Mouse (Mus musculus) erythroblast, embryonic 14.5 days (primary cell): ENCODE data around the gene Ints7. TPM values are rescaled to one million over a fixed set of nuclear protein-coding genes. Genes with fewer than 3 reads are reported as not detected.

Source experiments
- H3K27me3 ChIP-seq: 2 replicates; pipeline ENCODE4 v1.6.1; 2012; ENCODE audit warnings: inconsistent platforms; ENCODE audit not compliant: control insufficient read depth
- H3K36me3 ChIP-seq: 2 replicates; pipeline ENCODE4 v1.6.1; 2012; ENCODE audit warnings: mild to moderate bottlenecking, inconsistent platforms; ENCODE audit not compliant: control insufficient read depth
- H3K4me1 ChIP-seq: 2 replicates; pipeline ENCODE4 v1.6.1; 2012; ENCODE audit warnings: inconsistent platforms; ENCODE audit not compliant: control insufficient read depth
- H3K4me3 ChIP-seq: replicated peaks from 2 replicates; pipeline ENCODE3; 2012; ENCODE audit warnings: moderate library complexity, mild to moderate bottlenecking, inconsistent platforms
- H3K9me3 ChIP-seq: 2 replicates; pipeline ENCODE4 v1.6.1; 2012; ENCODE audit warnings: low read length, inconsistent platforms, mixed read lengths; ENCODE audit not compliant: control insufficient read depth
- GATA1 ChIP-seq: IDR thresholded peaks from 2 replicates; pipeline ENCODE4 v1.6.1; 2012; ENCODE audit warnings: low read length, inconsistent platforms, mixed read lengths
- TAL1 ChIP-seq: IDR thresholded peaks from 3 replicates; pipeline ENCODE4 v1.6.1; 2012; ENCODE audit warnings: low read length, inconsistent platforms, mixed read lengths
- polyA plus RNA-seq: library from polyadenylated mRNA; stranded (reverse); fragments of >175 nt; gene quantifications from 2 replicates; pipeline ENCODE4 v1.2.3, GENCODE M21; 2012

The Ints7 gene
- polyA plus RNA-seq = 1.2 and 1.4 TPM in 2 replicates

DNA sequence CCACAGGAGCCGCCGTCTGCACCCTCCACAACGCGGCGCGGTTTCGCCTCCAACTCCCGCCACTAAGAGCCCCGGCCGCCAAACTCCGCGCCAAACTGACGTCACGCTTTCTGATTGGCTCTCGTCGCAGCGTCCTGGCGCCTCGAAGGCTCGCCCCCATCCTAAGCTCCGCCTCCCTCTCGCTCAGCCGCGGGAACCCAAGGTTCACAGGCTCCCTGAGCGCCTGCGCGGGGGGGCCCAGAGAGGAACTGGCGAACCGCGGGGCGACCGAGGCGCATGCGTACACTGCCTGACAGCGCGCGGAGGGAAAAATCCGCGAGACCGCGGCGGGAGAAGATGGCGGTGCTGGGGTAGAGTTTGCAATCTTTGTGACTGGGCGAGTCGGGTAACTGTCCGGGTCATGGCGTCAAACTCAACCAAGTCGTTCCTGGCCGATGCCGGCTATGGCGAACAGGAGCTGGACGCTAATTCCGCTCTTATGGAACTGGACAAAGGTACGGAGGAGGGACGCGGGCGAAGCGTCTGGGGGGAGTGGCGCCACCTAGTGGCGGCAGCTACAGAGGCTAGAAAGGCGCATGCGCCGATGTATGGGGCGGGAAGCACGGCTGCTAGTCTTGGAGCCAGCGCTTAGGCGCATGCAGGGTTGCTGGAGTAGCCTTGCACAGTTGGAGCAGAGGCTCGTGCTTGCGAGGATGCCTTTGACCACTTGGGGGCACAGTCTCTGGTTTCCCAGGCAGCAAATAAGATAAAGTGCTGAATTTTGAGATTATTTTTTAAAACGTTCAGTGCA lies at the start of gene Ints7, which contains the start of gene Dtl:
Gene Ints7, plus strand, starts transcription at position 179 of the 790 bp plus-strand sequence.
Gene Dtl, minus strand, starts transcription at position 87 of the 790 bp plus-strand sequence.
- H3K4me3 ChIP-seq = peak within 1 kb of the TSS; percentile 83

DNA sequence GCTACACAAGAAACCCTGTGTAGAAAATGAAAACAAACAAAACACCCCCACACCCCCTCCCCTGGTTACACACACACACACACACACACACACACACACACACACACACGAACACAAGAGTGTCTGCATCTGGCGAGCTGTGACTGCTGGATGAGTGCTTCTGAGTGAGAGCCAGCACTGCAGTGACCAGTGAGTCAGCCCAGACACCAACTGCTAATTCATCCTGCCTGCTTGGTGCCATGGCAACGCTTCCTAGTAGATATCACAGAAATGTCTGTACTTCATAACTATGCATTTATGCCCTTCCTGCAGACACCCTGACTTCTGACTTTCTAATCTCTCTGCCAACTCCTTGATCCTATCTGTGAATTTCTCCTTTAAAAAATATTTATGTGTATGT lies 48.3 kb upstream of the Ints7 start:
- peaks cover 2% of the 10 kb centered on the region for H3K36me3 ChIP-seq
- H3K27me3 ChIP-seq = no peaks in the 10 kb centered on the region
- TF ChIP-seq GATA1 = no peak
- no peak for TF ChIP-seq TAL1
- H3K9me3 ChIP-seq = no peaks in the 10 kb centered on the region
- no peak overlapping the region for H3K4me3 ChIP-seq
- peaks cover 2% of the 10 kb centered on the region; the same call in 1 of the 2 replicates for H3K4me1 ChIP-seq

More for the DNA sequence above, at the start of gene Ints7, which contains the start of gene Dtl:
- H3K4me1 ChIP-seq = peaks cover 54% of the 10 kb centered on the region
- H3K9me3 ChIP-seq = peaks cover 4% of the 10 kb centered on the region
- TF ChIP-seq TAL1 = no peak
- peak; percentile 54 for TF ChIP-seq GATA1
- H3K36me3 ChIP-seq = peaks cover 65% of the 10 kb centered on the region
- no peaks in the 10 kb centered on the region for H3K27me3 ChIP-seq

DNA sequence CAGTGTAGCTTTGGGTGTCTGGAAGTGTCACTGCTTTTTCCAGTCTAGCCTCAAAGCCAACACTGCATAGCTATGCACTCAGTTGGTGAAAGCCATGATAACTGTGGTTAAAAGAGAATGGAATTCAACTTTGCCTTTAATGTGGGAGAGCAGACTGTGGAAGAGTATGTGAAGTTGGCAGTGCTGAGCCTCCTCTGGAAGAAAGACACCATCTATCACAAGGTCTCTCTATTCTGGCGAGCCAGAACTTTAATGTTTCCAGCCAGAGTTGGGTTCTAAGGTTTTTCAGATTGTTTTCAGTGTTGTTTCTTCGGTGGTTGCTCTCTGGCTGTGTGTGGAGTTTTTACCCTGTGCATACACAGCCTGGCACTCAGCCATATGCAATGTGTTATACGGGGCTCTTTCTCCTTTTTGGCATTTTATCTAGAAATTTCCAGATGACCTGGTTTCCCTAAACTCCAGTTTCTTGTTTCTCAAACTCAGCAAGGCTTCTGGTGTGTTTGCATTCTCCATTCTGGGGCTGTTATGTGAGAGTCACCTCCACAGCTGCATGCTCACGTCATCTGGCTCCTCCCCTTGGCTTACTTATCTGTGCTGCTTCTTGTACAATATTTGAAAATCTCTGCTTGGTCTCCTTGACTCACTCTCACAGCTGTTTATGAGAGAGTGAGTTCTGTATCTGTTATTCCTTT lies 47.4 kb upstream of the Ints7 start:
- H3K4me1 ChIP-seq = peaks cover 2% of the 10 kb centered on the region; the same call in 1 of the 2 replicates
- H3K27me3 ChIP-seq = no peaks in the 10 kb centered on the region
- H3K36me3 ChIP-seq = peaks cover 12% of the 10 kb centered on the region
- TF ChIP-seq TAL1 (no peak), GATA1 (no peak)
- no peak overlapping the region for H3K4me3 ChIP-seq
- H3K9me3 ChIP-seq = no peaks in the 10 kb centered on the region

GRCm38 (mm10) chr1:191529406-191529805 lies 46.0 kb upstream of the Ints7 start:
- H3K4me1 ChIP-seq = peaks cover 2% of the 10 kb centered on the region; the same call in 1 of the 2 replicates
- no peak for TF ChIP-seq TAL1
- no peak for TF ChIP-seq GATA1
- no peaks in the 10 kb centered on the region for H3K27me3 ChIP-seq
- peaks cover 25% of the 10 kb centered on the region for H3K36me3 ChIP-seq
- no peaks in the 10 kb centered on the region for H3K9me3 ChIP-seq
- H3K4me3 ChIP-seq = no peak overlapping the region

- no peak for TF ChIP-seq GATA1
- TF ChIP-seq TAL1 = no peak
- Histone ChIP-seq H3K27me3 (no peaks in the 10 kb centered on the region), H3K36me3 (peaks cover 40% of the 10 kb centered on the region), H3K4me1 (peaks cover 2% of the 10 kb centered on the region; the same call in 1 of the 2 replicates), H3K4me3 (no peak overlapping the region), H3K9me3 (no peaks in the 10 kb centered on the region)
Measured at GRCm38 (mm10) chr1:191531023-191531422, 44.4 kb upstream of the Ints7 start.

DNA sequence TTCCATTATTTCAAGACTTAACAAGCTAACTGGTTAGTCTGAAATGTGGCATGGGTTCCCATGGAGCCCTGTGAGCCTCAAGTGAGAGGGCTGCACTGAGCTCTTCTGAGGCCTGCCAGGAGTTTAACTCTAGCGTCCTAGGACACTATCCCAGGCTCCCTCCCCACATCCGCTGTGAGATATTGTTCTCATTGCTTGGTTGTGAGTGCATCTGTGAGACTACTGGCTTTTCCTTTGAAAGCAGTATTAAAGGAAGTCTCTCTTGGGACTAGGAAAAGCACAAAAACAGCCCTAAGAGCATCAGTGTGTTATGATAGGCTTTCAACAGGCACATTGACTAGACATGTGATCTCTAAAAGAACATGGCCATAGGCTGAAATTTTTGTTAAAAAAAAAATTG lies 40.5 kb upstream of the Ints7 start:
- TF ChIP-seq GATA1 (no peak), TAL1 (no peak)
- no peak overlapping the region for H3K4me3 ChIP-seq
- peaks cover 79% of the 10 kb centered on the region for H3K36me3 ChIP-seq
- no peaks in the 10 kb centered on the region for H3K9me3 ChIP-seq
- H3K27me3 ChIP-seq = no peaks in the 10 kb centered on the region
- H3K4me1 ChIP-seq = no peaks in the 10 kb centered on the region; the same call in 1 of the 2 replicates

- H3K36me3 ChIP-seq = peaks cover 100% of the 10 kb centered on the region
Measured at GRCm38 (mm10) chr1:191540300-191540699, 35.1 kb upstream of the Ints7 start.

GRCm38 (mm10) chr1:191541014-191541413 lies 34.4 kb upstream of the Ints7 start:
- Histone ChIP-seq H3K27me3 (no peaks in the 10 kb centered on the region), H3K4me1 (no peaks in the 10 kb centered on the region), H3K4me3 (no peak overlapping the region), H3K36me3 (peaks cover 100% of the 10 kb centered on the region), H3K9me3 (no peaks in the 10 kb centered on the region)
- TF ChIP-seq TAL1 (no peak), GATA1 (no peak)

More at GRCm38 (mm10) chr1:191540300-191540699, 35.1 kb upstream of the Ints7 start:
- no peaks in the 10 kb centered on the region for H3K4me1 ChIP-seq
- TF ChIP-seq TAL1 (no peak), GATA1 (no peak)
- no peaks in the 10 kb centered on the region for H3K9me3 ChIP-seq
- no peak overlapping the region for H3K4me3 ChIP-seq
- no peaks in the 10 kb centered on the region for H3K27me3 ChIP-seq

GRCm38 (mm10) chr1:191541619-191542018 lies 33.8 kb upstream of the Ints7 start:
- no peak for TF ChIP-seq GATA1
- no peak for TF ChIP-seq TAL1
- Histone ChIP-seq H3K4me1 (no peaks in the 10 kb centered on the region), H3K4me3 (no peak overlapping the region), H3K9me3 (no peaks in the 10 kb centered on the region), H3K27me3 (no peaks in the 10 kb centered on the region), H3K36me3 (peaks cover 100% of the 10 kb centered on the region)
